Mouse (Mus musculus): Measurements from ENCODE around the gene Serpinb6b. TPM values are rescaled to one million over a fixed set of nuclear protein-coding genes. Genes with fewer than 3 reads are reported as not detected.
"Not testable (repeated sequence)": the region's sequence is repeated elsewhere in the genome, so short reads cannot be mapped to it uniquely, and the experiment has no call there.

The Serpinb6b gene
- 10 to 100 TPM; 22.0 to 38.0 TPM for total RNA-seq (2021)
- long read RNA-seq, experiment 1, transcript Serpinb6b-202 (7 exons, 2,193 nt) = major isoform, 40 of 47 reads
- long read RNA-seq, experiment 1, partial matches to known transcripts = 4 of 47 reads
- long read RNA-seq, experiment 1, other reads (novel, unspliced or antisense) = 0 of 47 reads
- long read RNA-seq, experiment 2, transcript Serpinb6b-202 (7 exons, 2,193 nt) = major isoform, 9 of 9 reads
- long read RNA-seq, experiment 2, partial matches to known transcripts = 0 of 9 reads
- long read RNA-seq, experiment 2, other reads (novel, unspliced or antisense) = 0 of 9 reads

DNA sequence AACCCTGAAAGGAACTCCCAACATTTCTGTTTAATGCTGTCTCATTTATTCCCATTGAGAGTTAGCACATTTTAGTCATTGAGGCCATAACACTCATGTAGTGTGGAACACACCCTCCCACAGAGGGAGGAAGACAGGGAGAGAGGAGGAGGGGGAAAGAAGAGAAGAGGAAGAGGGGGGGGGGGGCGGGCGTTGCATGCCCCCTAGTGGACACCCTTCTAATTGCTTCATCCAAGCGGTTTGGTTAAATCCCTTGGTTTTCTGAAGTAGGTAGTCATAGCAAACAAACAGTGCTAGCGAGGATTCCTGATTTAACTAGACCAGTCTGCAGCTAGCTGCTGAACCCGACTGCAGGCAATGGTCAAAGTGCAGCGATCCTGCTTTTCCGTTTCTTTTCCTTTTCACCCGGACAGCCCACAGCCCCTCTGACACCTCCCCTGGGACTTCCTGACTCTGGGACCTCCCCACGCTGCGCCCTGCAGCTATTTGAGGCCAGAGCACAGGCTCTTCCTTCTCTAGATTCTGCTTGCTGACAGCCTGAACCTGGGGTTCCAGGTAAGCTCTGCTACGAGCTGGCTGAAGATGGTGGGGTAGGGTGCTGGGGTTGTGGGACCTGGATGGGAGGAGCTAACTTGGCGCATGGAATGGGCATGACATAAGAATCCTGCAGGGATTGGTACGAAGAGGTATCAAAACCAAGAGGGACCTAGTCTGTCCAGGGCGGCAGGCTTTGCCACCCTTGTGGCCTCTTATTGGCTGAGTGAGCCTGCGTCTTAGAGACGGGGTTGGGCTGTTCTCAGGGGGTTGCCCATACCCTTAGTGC, at the start of gene Serpinb6b:
Serpinb6b (plus strand) TSS at position 221 of the 823 bp plus-strand sequence.
- DNase-seq = peak; percentile 63 to 66

DNA sequence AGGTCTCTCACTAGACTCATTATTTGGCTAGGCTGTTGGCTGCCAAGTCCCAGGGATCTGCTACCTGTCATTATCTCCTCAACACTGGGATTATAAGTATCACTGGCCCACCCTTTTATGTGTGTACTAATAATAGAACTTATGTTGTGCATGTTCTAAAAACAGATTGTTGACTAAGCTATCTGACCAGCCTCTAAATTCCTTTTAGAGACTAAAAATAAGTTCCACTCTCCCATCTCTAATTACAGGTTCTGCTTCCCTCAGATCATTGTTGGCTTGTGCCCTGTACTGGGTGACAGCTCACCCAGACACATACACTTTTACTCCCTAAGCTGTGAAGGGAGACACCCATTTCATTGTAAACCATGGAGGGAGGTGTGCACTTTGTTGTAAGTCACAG, 42.4 kb upstream of the Serpinb6b start:
- no peak for DNase-seq

DNA sequence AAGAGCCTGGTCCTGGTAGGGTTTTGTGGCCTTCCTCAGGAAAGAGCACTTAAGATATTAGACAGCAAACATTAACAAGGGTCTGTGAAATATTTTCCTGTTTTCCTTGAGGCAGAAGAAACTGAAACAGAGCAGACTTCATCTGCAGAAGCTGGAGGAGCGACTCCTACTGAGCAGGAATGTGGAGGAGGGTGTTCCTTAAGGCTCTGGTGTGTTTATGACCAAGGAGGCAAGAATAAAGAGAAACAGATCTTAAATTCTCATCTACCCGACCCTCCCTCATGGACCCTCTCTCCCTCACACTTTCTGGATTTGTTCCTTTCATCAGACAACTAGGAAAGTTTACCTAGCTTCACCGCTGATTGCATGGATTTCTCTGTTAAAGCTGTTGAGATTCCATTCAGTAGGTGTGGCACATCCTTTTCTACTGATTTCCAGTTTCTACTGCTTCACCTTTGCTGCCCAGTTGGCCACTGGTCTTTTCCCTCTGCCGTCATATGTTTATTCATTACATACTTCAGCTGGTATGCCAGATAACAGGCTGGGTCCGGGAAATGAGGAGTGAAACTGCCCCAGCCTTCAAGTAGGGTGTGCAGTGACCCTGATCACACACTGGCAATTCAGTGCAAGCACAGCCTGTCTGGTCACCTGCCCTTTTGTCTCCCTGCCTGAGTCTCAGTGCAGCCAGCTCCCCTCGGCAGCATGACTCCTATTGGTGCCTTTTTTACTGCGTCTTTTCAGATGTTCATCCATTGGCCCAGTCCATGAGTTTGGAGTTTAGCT, 40.2 kb upstream of the Serpinb6b start:
- DNase-seq = no peak

DNA sequence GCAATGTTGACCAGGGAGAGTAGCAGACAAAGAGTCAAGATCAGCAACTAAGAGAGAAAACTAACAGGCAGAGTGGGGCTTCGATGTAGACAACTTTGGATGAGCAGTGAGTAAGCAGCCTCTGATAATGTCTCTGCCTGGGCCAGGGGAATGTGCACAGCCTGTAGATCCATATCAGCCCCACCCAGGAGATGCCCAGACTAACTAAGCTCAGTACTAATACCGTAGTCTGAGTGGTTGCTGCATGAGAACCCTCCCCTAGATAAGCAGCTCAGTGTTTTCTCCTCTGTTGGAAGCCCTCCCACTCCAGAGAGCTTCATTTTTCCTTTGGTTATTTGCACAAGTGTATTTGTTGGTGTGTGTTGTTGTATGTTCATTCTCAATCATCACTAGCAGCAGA, 38.3 kb upstream of the Serpinb6b start:
- no peak for DNase-seq

DNA sequence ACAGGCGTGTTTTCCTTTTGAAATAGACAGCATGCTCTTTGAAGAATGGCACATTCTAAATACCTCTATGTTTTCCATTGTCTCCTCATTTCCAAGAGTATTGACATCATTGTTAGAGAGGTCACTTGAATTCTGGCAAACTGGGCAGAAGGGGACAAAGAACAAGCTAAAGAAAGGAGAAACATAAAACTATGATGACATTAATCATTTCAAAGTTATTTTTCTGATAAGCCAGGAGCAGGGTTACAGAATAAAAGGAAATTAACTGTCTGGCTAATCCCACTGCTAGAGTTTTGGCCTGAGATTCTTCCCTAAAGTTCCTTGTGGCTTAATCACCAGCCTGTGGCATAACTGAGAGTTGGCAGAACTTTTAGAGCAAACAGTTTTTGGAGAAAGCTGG, 37.8 kb upstream of the Serpinb6b start:
- no peak for DNase-seq

DNA sequence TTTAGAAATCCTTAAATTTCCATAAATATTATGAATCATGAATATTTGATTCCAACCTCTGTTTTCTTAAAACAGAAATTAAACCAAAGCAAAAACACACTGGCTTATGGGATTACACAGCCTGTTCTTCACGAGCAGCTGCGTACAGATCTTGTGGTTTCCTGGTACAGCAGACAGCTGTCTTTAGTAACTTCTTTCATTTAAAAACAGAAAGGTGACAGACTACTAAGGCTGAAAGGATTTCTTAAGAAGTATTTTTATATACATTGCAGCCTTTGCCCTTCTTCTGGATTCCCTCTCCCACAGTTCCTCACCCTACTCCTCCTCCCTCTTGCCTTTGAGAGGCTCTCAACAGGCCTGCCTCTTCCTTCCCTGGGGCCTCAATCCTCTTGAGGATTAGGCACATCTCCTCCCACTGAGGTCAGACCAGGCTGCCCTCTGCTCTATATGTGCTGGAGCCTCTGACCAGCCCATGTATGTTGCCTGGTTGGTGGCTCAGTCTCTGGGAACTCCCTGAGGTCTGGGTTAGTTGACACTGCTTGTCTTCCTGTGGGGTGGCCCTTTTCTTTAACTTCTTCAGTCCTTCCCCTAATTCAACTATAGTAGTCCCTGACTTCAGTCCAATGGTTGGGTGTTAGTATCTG, 35.8 kb upstream of the Serpinb6b start:
- no peak for DNase-seq

DNA sequence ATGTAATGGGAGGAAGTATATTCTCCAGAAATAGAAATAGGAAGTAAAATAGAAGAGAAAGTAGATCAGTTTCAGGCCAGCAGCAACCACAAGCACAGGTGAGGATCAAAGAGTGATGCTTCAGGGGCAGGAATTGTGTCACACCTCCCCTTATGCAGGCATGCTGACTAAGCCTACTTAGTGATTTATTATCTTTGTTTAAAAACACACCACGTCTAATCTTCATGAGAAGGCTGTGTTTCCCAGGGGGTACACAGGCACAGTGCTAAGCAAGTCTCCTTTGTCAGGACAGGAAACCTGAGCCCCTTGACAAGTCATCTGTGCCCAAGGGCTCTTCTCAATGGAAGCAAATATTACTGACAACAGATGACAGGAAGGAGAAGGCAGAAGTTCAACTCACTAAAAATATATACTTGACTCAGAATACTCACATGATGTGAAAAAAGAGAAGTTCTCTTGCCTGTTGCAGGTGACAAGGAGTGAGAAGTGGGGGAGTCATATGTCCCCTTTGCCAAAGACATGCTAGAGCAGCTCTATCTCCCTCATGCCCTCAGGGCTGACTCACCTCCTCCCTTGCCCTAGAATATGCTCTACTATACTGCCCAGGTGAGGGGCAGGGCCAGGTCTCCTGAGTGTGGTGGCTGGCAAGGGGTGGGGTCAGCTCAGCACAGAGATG, 30.2 kb upstream of the Serpinb6b start:
- DNase-seq = no peak

DNA sequence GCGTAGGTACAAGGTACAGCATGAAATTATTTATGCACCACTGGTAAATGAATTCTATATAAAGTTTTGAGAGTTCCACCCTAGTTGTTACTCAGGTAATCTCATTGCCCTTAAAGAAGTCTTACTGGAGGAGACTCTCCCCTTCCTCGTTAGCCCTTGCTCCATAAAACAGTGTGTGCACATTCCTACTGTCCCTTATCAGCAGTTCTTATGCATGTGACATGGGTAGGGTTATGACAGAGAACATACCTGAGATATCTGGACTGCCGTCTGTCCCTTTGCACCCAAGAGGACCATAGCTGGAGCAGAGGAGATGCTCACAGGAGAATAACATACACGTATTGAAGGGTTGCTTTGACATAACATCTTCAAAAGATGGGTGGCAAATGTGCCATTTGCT, 26.7 kb upstream of the Serpinb6b start:
- DNase-seq = not testable (repeated sequence)

DNA sequence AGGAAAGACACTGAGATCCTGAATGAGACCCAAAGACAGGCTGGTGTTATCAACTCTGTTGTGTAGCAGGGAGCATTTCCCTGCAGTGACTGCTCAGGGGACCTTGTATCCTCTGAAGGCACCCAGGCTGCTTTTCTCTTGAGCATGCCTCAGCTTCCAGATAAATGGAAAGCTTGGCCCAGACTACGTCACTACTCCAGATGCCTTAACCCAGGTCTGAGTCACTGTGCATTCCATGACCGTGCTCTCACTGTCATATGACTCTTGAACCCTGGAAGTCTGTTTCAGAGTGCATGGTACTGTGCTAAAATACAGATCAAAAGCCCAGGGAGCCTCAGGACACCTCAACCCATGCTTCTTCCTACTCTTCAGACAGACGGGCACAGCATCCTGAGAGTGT, 25.8 kb upstream of the Serpinb6b start:
- DNase-seq = peak; percentile 43 to 47

DNA sequence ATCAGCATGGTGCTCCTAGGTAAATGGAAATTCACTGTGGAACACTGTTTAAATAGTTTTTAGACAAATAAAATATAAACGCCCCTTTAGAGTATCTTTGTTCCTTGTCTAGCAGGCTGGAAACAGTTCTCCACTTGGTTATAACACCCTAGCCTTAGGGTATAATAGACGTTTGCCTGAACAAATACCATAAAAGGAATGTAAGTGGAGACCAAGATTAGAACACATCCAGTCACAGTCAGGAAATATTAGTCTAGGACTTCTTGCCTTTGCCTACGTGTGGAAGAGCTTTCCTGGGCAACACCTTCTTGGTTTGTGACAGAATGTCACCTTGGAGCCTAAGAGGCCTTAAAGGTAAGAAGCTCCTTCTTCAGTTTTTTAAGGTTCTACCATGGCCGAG, 8.5 kb upstream of the Serpinb6b start:
- no peak for DNase-seq

DNA sequence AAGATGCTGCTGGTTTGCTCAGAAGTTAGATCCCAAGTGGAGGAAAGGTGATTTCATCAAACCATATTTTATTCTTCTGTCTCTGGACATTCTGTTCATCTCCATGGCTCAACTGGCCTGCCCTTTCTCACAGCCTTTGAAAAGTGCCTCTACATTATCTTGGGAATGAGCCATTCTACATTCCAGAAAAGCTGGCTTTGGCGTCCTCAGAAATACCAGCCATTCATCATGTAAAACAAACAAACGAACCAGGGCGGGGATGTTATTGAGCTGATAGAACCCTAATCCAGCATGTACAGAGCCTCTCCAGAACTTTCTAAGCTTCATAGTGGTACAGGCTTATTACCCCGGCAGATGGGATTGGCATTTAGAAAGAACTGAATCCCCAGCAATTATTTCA, 7.1 kb upstream of the Serpinb6b start:
- no peak for DNase-seq

DNA sequence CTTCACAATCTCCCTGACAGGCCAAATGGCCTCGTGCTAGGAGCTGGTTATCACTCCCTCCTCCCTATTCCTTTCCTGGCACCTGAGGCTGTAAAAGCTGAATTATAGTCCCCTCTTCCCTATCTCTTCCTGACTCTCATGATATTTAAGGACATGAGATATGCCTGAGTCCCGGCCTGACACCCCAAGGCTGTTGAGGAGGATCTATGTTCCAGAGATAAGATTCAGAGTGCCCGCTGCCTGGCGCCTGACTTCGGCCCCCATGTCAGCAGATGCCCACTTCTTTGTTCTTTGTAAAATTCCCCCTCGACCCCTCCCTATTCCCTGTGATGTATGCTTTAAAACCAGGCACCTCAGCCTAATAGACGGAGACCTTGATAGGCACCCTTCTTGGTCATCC, 6.5 kb upstream of the Serpinb6b start:
- DNase-seq = peak; percentile 54 to 65

DNA sequence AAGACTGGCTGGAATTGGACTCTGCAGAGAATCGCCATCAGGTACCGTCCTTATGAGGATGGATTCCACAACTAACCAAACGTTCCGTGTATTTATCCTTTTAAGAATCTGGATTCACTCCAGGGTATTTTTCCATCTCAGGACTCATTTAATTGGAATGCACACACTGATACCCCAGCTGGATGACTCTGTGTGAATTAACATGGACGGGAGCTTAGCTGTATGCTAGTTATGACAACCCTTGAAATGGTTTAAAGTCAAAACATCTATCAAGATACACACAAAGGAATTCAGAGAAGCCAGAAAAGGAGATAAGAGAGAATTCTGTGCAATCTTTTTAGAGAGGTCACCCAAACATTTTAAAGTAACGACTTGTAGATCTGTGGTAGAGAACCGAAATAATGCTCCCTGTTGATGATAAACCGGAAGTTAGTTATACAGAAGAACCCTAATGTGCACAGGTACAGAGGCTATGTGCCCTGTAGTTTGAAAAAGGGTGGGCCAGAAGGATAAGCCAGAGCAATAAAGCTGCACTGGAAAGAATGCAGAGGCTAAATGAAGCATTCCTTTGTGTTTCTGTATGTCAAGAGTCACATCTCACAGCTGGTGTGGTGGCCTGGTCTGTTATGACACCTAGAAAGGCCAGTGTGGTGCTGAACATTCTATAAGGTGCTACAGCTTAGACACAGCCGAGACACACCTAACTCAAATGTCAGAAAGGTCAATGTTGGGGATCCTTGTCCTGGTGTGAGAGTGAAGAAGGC, 837 bp upstream of the Serpinb6b start:
- no peak for DNase-seq

DNA sequence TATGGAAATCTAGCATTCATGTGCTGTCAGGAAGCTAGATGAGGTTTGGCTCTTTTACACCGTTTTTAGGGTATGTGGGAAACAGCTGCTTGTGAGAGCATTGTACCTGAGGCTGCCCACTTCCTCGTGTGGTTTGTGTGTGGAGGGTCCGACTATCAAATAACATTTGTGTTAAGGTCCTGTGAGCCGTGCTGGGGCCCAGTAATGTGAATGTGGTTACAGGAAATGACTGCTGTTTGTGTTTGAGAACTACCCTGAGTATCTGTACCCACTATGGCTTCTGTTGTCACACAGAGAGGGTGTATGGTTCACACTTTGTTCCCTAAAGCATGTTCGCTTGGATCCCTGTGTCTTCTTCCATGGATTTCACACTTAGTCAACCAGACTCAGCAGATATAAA, 1.1 kb downstream of the Serpinb6b start:
- no peak for DNase-seq

DNA sequence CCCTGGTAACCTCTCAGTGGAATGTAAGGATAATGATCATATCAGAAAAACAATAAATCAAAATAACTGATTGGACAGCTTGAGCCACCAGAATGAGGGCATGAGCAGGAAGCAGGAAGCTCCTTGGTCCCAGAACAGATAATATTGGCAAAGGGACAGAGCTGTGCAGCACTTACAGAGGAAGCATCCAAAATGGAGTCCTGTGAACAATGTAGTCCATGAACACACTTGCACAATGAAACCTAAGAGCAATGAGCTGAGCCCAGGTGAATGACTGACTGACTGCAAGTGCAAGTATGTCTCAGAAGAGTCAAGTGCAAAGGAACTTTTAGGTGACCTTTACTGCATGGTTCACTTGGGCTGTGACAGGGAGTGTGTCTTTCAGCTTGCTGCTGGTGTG, 2.2 kb downstream of the Serpinb6b start:
- no peak for DNase-seq

DNA sequence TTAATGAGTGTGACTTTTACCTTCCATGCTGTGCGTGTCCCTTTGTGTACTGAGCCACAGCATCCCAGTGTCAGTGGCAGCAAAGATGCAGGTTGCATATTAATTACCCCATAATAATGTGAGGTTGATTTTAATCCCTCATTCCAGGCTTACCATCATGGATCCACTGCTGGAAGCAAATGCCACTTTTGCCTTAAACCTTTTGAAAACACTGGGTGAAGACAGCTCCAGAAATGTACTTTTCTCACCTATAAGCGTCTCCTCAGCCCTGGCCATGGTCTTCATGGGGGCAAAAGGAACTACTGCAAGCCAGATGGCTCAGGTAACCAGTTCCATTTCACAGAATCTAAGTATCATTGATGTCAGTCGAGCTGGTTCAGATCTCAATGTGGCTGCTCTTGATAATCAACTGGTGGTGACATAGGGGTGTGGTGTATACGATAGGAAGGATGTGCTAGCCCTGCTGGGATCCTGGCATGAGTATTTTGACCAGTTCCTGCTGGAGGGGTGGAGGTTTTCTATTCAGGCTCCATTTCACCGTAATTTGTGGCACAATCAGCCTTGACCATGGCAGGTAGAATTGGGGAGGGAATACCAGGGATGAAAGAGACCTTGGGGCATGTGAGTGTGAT, 3.5 kb downstream of the Serpinb6b start:
- no peak for DNase-seq

DNA sequence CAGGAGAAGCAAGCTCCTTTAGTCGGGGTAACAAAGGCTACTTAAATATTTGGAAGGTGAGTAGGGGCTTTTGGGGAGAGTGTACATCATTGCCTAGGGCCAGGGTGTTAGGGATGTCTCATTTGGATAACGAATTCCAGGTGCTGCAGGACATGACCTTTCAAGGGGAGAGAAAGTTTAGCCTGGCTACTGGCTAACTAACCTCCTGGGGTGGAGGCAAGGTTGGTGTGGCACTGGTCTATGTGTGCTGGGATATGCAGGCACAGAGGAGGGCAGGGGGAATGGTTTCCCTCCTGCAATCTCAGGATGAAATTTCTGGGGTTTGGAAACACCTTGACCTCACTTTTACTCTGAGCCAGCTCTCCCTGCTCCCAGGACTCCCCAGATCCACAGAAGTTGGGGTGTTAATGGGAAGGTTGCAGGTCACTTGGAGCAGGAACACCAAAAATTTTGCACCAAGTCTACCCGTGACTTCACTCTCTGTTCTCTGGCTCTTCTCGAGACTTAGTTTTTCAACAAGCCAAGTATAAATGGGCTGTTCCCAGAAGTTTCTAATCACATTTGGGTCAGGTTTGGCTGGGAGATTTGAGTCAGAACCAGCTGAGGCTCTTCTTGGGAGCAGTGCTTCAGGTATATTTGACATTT, 4.1 kb downstream of the Serpinb6b start:
- no peak for DNase-seq

DNA sequence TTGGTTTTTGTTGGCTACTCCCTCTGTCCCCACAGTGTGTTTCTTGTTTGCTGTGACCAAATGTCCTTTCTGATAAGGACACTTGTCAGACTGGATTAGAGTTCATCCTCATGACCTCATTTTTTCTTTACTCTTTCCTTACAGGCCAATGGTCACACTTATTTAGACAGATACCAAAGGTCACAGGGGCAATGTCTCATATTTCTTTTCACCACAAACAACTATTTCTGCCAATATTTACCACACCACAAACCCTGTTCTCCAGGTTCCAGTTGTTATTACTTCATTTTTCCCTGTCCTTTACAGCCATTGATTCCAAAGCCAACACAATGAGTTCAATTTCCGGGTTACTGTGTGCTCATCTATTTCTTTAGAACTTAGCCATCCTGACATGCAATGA, 4.6 kb downstream of the Serpinb6b start:
- no peak for DNase-seq

DNA sequence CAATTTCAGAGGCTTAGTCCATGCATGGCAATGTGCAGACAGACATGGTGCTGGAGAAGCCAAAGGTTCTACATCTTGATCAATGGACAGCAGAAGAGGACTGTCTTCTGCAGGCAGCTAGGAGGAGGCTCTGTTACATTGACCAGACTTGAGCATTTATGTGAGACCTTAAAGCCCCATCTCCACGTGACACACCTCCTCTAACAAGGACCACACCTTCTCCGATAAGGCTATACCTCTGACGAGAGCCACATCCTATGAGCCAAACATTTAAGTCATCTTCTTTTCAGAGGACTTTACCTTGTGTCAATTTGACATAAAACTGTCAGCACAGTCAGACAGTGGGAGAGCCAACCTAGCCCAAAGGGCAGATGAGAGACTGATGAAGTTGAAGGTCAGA, 5.8 kb downstream of the Serpinb6b start:
- no peak for DNase-seq

DNA sequence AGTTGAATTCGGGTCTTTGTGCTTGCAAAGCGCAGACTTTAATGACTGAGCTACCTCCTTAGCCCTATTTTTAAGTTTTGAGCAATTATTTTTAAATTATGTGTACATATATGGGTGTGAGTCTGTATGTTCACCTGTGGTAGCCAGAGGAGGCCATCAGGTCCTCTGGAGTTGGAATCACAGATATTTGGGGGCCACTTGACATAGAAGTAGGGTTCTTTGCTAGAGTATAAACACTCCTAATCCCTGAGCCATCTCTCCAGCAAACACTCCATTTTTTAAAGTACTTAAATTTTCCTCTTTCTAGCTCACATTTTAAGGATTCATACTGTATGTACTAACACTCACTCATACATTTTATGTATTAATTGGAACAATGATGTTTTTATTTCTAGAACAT, 9.3 kb downstream of the Serpinb6b start:
- no peak for DNase-seq
